Mouse (Mus musculus) CH12.LX (cell line): ENCODE results near the gene Sh3rf3.

Source experiments
- BHLHE40 ChIP-seq: IDR thresholded peaks from 2 replicates; pipeline ENCODE4 v1.6.1; 2011; ENCODE audit warnings: mild to moderate bottlenecking, low read depth, low read length, improper control_type of control experiment
- CTCF ChIP-seq, 2 experiments: IDR thresholded peaks in 1 of 2; conservative IDR thresholded peaks in 1 of 2; 2 replicates each; pipeline ENCODE4 v1.5.1; 2011 to 2012; ENCODE audit warnings: low read depth in 2 of 2, low read length in 2 of 2, improper control_type of control experiment in 1 of 2, inconsistent platforms in 1 of 2, mild to moderate bottlenecking in 1 of 2, moderate library complexity in 1 of 2
- EP300 ChIP-seq: IDR thresholded peaks from 2 replicates; pipeline ENCODE4 v1.6.1; 2011; ENCODE audit warnings: low read length, improper control_type of control experiment
- ETS1 ChIP-seq: conservative IDR thresholded peaks from 2 replicates; pipeline ENCODE4 v1.6.1; 2012; ENCODE audit warnings: low read depth, mild to moderate bottlenecking, inconsistent platforms, low read length, improper control_type of control experiment, moderate library complexity
- JUN ChIP-seq: IDR thresholded peaks from 2 replicates; pipeline ENCODE4 v1.6.1; 2011; ENCODE audit warnings: low read depth, mild to moderate bottlenecking, low read length, improper control_type of control experiment, moderate library complexity; ENCODE audit not compliant: insufficient read depth
- MAFK ChIP-seq: IDR thresholded peaks from 2 replicates; pipeline ENCODE4 v1.6.1; 2011; ENCODE audit warnings: low read length, improper control_type of control experiment; ENCODE audit not compliant: insufficient replicate concordance
- MAX ChIP-seq: IDR thresholded peaks from 2 replicates; pipeline ENCODE4 v1.6.1; 2011; ENCODE audit warnings: low read length, improper control_type of control experiment
- POLR2A ChIP-seq: IDR thresholded peaks from 2 replicates; pipeline ENCODE4 v1.6.1; 2011; ENCODE audit warnings: low read depth, mild to moderate bottlenecking, improper control_type of control experiment, low read length
- POLR2AphosphoS2 ChIP-seq: IDR thresholded peaks from 2 replicates; pipeline ENCODE4 v1.6.1; 2011; ENCODE audit warnings: low read depth, low read length, improper control_type of control experiment
- TBP ChIP-seq: conservative IDR thresholded peaks from 2 replicates; pipeline ENCODE4 v1.6.1; 2011; ENCODE audit warnings: low read depth, low read length, improper control_type of control experiment
- TCF12 ChIP-seq: IDR thresholded peaks from 2 replicates; pipeline ENCODE4 v1.6.1; 2014; ENCODE audit warnings: low read depth, mild to moderate bottlenecking, inconsistent platforms, low read length, improper control_type of control experiment
- USF2 ChIP-seq: conservative IDR thresholded peaks from 2 replicates; pipeline ENCODE4 v1.6.1; 2011; ENCODE audit warnings: low read depth, low read length, improper control_type of control experiment
- ZMIZ1 ChIP-seq: IDR thresholded peaks from 2 replicates; pipeline ENCODE4 v1.6.1; 2012; ENCODE audit warnings: low read depth, mild to moderate bottlenecking, inconsistent platforms, low read length, improper control_type of control experiment

DNA sequence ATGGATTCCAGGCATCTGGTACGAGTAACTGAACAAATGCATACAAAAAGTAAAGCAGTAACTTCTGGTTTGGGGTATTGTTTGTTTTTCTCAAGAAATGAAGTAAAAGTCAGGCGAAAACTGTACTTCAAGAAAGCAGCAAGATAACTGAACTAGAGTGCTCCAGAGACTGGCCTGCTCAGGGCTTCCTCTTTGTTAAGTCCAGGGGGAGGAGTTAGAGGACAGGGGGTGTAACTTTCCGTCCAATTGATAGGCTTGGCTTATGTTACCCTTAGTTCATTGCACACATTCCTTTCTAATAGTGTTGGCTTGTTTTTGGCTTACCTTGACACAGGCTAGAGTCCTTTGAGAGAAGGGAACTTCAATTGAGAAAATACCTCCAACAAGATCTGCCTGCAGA is 345.5 kb downstream of the Sh3rf3 start:
- no peak for TF ChIP-seq TCF12
- TF ChIP-seq TBP, result no peak
- TF ChIP-seq ETS1, result no peak
- no peak for TF ChIP-seq CTCF (conservative IDR thresholded peaks at IDR 0.05 in 1 of 2, IDR thresholded peaks at IDR 0.05 in 1 of 2; ENCODE audit: low read depth in 2 of 2, low read length in 2 of 2)
- TF ChIP-seq POLR2A, result no peak
- no peak for TF ChIP-seq MAFK
- no peak for TF ChIP-seq USF2
- no peak for TF ChIP-seq MAX
- no peak for TF ChIP-seq EP300
- no peak for TF ChIP-seq ZMIZ1
- no peak for TF ChIP-seq BHLHE40
- no peak for TF ChIP-seq JUN
- no peak for TF ChIP-seq POLR2AphosphoS2
